Mouse (Mus musculus) embryonic facial prominence, embryonic 14.5 days (tissue): Measurements from ENCODE around the gene Tmem167b. TPM values are rescaled to one million over a fixed set of nuclear protein-coding genes. Genes with fewer than 3 reads are reported as not detected.
"Not testable (repeated sequence)": the region's sequence is repeated elsewhere in the genome, so short reads cannot be mapped to it uniquely, and the experiment has no call there.

Experiments used
- ATAC-seq: fragments of 200-750 bp; cut with Nextera tagmentation; 2 replicates; pipeline ENCODE4 v1.8.0; 2017; ENCODE audit warnings: low read depth, moderate number of reproducible peaks, moderate TSS enrichment
- DNase-seq: peaks from one replicate; pipeline ENCODE4 v3.0.0-alpha.2; 2015; ENCODE audit warnings: low spot score
- H3K27ac ChIP-seq: fragments of 300-500 bp; sonication (generic); replicated peaks from 2 replicates; pipeline ENCODE4 v1.5.1; 2014; ENCODE audit warnings: low read depth, mild to moderate bottlenecking, low read length, moderate library complexity
- H3K27me3 ChIP-seq: fragments of 300-500 bp; sonication (generic); replicated peaks from 2 replicates; pipeline ENCODE4 v1.6.1; 2014; ENCODE audit warnings: low read length; ENCODE audit not compliant: control insufficient read depth, insufficient read depth
- H3K36me3 ChIP-seq: fragments of 300-500 bp; sonication (generic); 2 replicates; pipeline ENCODE4 v1.6.1; 2014; ENCODE audit warnings: low read length, mixed read lengths; ENCODE audit not compliant: control insufficient read depth, insufficient read depth
- H3K4me1 ChIP-seq: fragments of 300-500 bp; sonication (generic); 2 replicates; pipeline ENCODE4 v1.6.1; 2014; ENCODE audit warnings: antibody characterized with exemption, low read length; ENCODE audit not compliant: control insufficient read depth, insufficient read depth
- H3K4me2 ChIP-seq: fragments of 300-500 bp; sonication (generic); 2 replicates; pipeline ENCODE4 v1.6.1; 2014; ENCODE audit warnings: low read depth, mild to moderate bottlenecking, low read length, moderate library complexity, mixed read lengths
- H3K4me3 ChIP-seq: fragments of 300-500 bp; sonication (generic); 2 replicates; pipeline ENCODE4 v1.5.1; 2014; ENCODE audit warnings: low read depth, mild to moderate bottlenecking, low read length
- H3K9ac ChIP-seq: fragments of 300-500 bp; sonication (generic); 2 replicates; pipeline ENCODE4 v1.6.1; 2014; ENCODE audit warnings: low read depth, mild to moderate bottlenecking, low read length, moderate library complexity, mixed read lengths
- H3K9me3 ChIP-seq: fragments of 300-500 bp; sonication (generic); 2 replicates; pipeline ENCODE4 v1.6.1; 2016; ENCODE audit warnings: low read length; ENCODE audit not compliant: control insufficient read depth
- WGBS: fragments of 180-500 bp; shearing (Covaris S2); extraction: QIAGEN DNeasy Blood & Tissue Kit; methylation state at CpG from one replicate; pipeline ENCODE4 v1.1.7; 2014; 5-methylcytosine and 5-hydroxymethylcytosine counted together
- polyA plus RNA-seq: library from polyadenylated mRNA; unstranded; fragments of >200 nt; fragmentation: Nextera tagmentation; extraction: Ambion mirVana; gene quantifications from 2 replicates; pipeline ENCODE4 v1.2.1, GENCODE M21; 2014

The Tmem167b gene
- polyA plus RNA-seq, 1 experiment from 2014 or later, result 46.3 TPM

GRCm38 (mm10) chr3:108572309-108573010 is 10.2 kb upstream of the Tmem167b start:
- H3K9me3 ChIP-seq, result no peaks in the 10 kb centered on the region
- H3K4me3 ChIP-seq, result peak overlapping the region; percentile 64
- no peak for DNase-seq
- H3K36me3 ChIP-seq, result no peaks in the 10 kb centered on the region
- WGBS, result 41% methylated on average over 18 of the region's 18 CpGs
- H3K4me2 ChIP-seq, result peak overlapping the region; percentile 66
- H3K27ac ChIP-seq, result peak overlapping the region; percentile 59; the same call in 1 of the 2 replicates
- ATAC-seq, result no peak
- H3K9ac ChIP-seq, result peak overlapping the region; percentile 82
- H3K27me3 ChIP-seq, result no peaks in the 10 kb centered on the region
- peaks cover 8% of the 10 kb centered on the region for H3K4me1 ChIP-seq

GRCm38 (mm10) chr3:108571443-108572294 is 9.4 kb upstream of the Tmem167b start, which contains the start of gene Taf13:
TSS of gene Taf13 (plus strand) at chr3:108571698.
- no peaks in the 10 kb centered on the region for H3K27me3 ChIP-seq
- H3K9me3 ChIP-seq, result no peaks in the 10 kb centered on the region
- DNase-seq, result peak; percentile 99
- no peaks in the 10 kb centered on the region for H3K36me3 ChIP-seq
- ATAC-seq, result peak; percentile 99
- H3K9ac ChIP-seq, result peak within 1 kb of the TSS; percentile 82
- H3K4me3 ChIP-seq, result peak within 1 kb of the TSS; percentile 64
- H3K4me2 ChIP-seq, result peak within 1 kb of the TSS; percentile 66
- peak within 1 kb of the TSS; percentile 59 for H3K27ac ChIP-seq
- H3K4me1 ChIP-seq, result peaks cover 8% of the 10 kb centered on the region
- 1% methylated on average over 42 of the region's 42 CpGs for WGBS

- peaks cover 8% of the 10 kb centered on the region for H3K4me1 ChIP-seq
- H3K27ac ChIP-seq, result no peak overlapping the region
- no peaks in the 10 kb centered on the region for H3K27me3 ChIP-seq
- no peaks in the 10 kb centered on the region for H3K9me3 ChIP-seq
- H3K4me3 ChIP-seq, result no peak overlapping the region; the same call in 1 of the 2 replicates
- 90% methylated on average over 14 of the region's 14 CpGs for WGBS
- peak overlapping the region; percentile 66 for H3K4me2 ChIP-seq
- DNase-seq (no peak), ATAC-seq (no peak)
- H3K9ac ChIP-seq, result no peak overlapping the region
- H3K36me3 ChIP-seq, result no peaks in the 10 kb centered on the region
Measured at GRCm38 (mm10) chr3:108570813-108571212, 8.5 kb upstream of the Tmem167b start.

GRCm38 (mm10) chr3:108569636-108570035 is 7.4 kb upstream of the Tmem167b start:
- not testable (repeated sequence) for ATAC-seq, H3K4me2 ChIP-seq, DNase-seq, H3K27me3 ChIP-seq, H3K36me3 ChIP-seq, H3K27ac ChIP-seq, H3K9ac ChIP-seq, H3K4me3 ChIP-seq, H3K4me1 ChIP-seq, H3K9me3 ChIP-seq
- WGBS, result 53% methylated on average over 2 of the region's 3 CpGs

- no peak overlapping the region for H3K9ac ChIP-seq
- H3K9me3 ChIP-seq, result no peaks in the 10 kb centered on the region
- no peaks in the 10 kb centered on the region for H3K27me3 ChIP-seq
- 25% methylated on average over 15 of the region's 15 CpGs for WGBS
- H3K27ac ChIP-seq, result peak overlapping the region; percentile 34
- peaks cover 8% of the 10 kb centered on the region for H3K4me1 ChIP-seq
- ATAC-seq (no peak), DNase-seq (peak; percentile 60)
- H3K36me3 ChIP-seq, result no peaks in the 10 kb centered on the region
- H3K4me2 ChIP-seq, result no peak overlapping the region
- no peak overlapping the region for H3K4me3 ChIP-seq
Measured at GRCm38 (mm10) chr3:108567990-108568877, 6.0 kb upstream of the Tmem167b start.

- Histone ChIP-seq H3K4me2 (peak overlapping the region; percentile 66), H3K4me1 (peaks cover 4% of the 10 kb centered on the region; the same call in 1 of the 2 replicates), H3K4me3 (peak overlapping the region; percentile 78), H3K9me3 (no peaks in the 10 kb centered on the region), H3K36me3 (peaks cover 21% of the 10 kb centered on the region), H3K27me3 (no peaks in the 10 kb centered on the region), H3K9ac (peak overlapping the region; percentile 89), H3K27ac (peak overlapping the region; percentile 87)
- ATAC-seq, result peak; percentile 4; the same call in 1 of the 2 replicates
- WGBS, result 5% methylated on average over 4 of the region's 4 CpGs
- peak; percentile 92 for DNase-seq
Measured at GRCm38 (mm10) chr3:108563309-108563708, 1.0 kb upstream of the Tmem167b start.

GRCm38 (mm10) chr3:108562777-108563271 is 558 bp upstream of the Tmem167b start:
- peaks cover 4% of the 10 kb centered on the region; the same call in 1 of the 2 replicates for H3K4me1 ChIP-seq
- peak overlapping the region; percentile 78 for H3K4me3 ChIP-seq
- peak overlapping the region; percentile 89 for H3K9ac ChIP-seq
- 4% methylated on average over 15 of the region's 15 CpGs for WGBS
- no peaks in the 10 kb centered on the region for H3K27me3 ChIP-seq
- no peaks in the 10 kb centered on the region for H3K9me3 ChIP-seq
- peaks cover 25% of the 10 kb centered on the region for H3K36me3 ChIP-seq
- peak; percentile 82 for DNase-seq
- ATAC-seq, result peak; percentile 70
- peak overlapping the region; percentile 66 for H3K4me2 ChIP-seq
- peak overlapping the region; percentile 87 for H3K27ac ChIP-seq

GRCm38 (mm10) chr3:108557888-108558287 is 4.4 kb downstream of the Tmem167b start:
- Histone ChIP-seq H3K27ac (no peak overlapping the region), H3K4me2 (no peak overlapping the region), H3K36me3 (peaks cover 36% of the 10 kb centered on the region), H3K27me3 (no peaks in the 10 kb centered on the region), H3K9me3 (no peaks in the 10 kb centered on the region), H3K4me1 (peaks cover 4% of the 10 kb centered on the region; the same call in 1 of the 2 replicates), H3K4me3 (no peak overlapping the region), H3K9ac (no peak overlapping the region)
- ATAC-seq (no peak), DNase-seq (no peak)
- 95% methylated on average over 4 of the region's 4 CpGs for WGBS
